Mouse (Mus musculus) neural tube, embryonic 11.5 days (tissue): ENCODE measurements around the gene Chchd5. TPM values are rescaled to one million over a fixed set of nuclear protein-coding genes. Genes with fewer than 3 reads are reported as not detected.

ENCODE experiments used
- ATAC-seq: fragments of 200-750 bp; cut with Nextera tagmentation; 2 replicates; pipeline ENCODE4 v1.8.0; 2017; ENCODE audit warnings: moderate number of reproducible peaks, mild to moderate bottlenecking, moderate TSS enrichment, moderate library complexity; ENCODE audit not compliant: insufficient read depth, low FRiP score, low TSS enrichment
- DNase-seq: peaks from one replicate; pipeline ENCODE4 v3.0.0-alpha.2; 2015; ENCODE audit warnings: low spot score
- H3K27ac ChIP-seq: fragments of 300-500 bp; sonication (generic); 2 replicates; pipeline ENCODE4 v1.5.1; 2014; ENCODE audit warnings: low read depth, mild to moderate bottlenecking, low read length
- H3K27me3 ChIP-seq: fragments of 300-500 bp; sonication (generic); 2 replicates; pipeline ENCODE4 v1.6.1; 2014; ENCODE audit warnings: mild to moderate bottlenecking, low read length, mixed read lengths; ENCODE audit not compliant: control insufficient read depth, insufficient read depth
- H3K36me3 ChIP-seq: fragments of 300-500 bp; sonication (generic); 2 replicates; pipeline ENCODE4 v1.6.1; 2014; ENCODE audit warnings: mild to moderate bottlenecking, low read length, moderate library complexity, mixed read lengths; ENCODE audit not compliant: control insufficient read depth, insufficient read depth
- H3K4me1 ChIP-seq: fragments of 300-500 bp; sonication (generic); 2 replicates; pipeline ENCODE4 v1.6.1; 2014; ENCODE audit warnings: low read length, mixed read lengths; ENCODE audit not compliant: control insufficient read depth, insufficient read depth
- H3K4me2 ChIP-seq: fragments of 300-500 bp; sonication (generic); 2 replicates; pipeline ENCODE4 v1.6.1; 2014; ENCODE audit warnings: low read depth, mild to moderate bottlenecking, moderate library complexity
- H3K4me3 ChIP-seq: fragments of 300-500 bp; sonication (generic); 2 replicates; pipeline ENCODE4 v1.5.1; 2014; ENCODE audit warnings: low read depth, low read length
- H3K9ac ChIP-seq: fragments of 300-500 bp; sonication (generic); 2 replicates; pipeline ENCODE4 v1.6.1; 2014; ENCODE audit warnings: mild to moderate bottlenecking, low read length
- H3K9me3 ChIP-seq: fragments of 300-500 bp; sonication (generic); 2 replicates; pipeline ENCODE4 v1.6.1; 2016; ENCODE audit warnings: low read length; ENCODE audit not compliant: control insufficient read depth
- WGBS: fragments of 180-500 bp; shearing (Covaris S2); extraction: QIAGEN DNeasy Blood & Tissue Kit; methylation state at CpG from one replicate; pipeline ENCODE4 v1.1.7; 2014; 5-methylcytosine and 5-hydroxymethylcytosine counted together
- polyA plus RNA-seq: library from polyadenylated mRNA; unstranded; fragments of >200 nt; fragmentation: Nextera tagmentation; extraction: Ambion mirVana; gene quantifications from 2 replicates; pipeline ENCODE4 v1.2.1, GENCODE M21; 2014

Gene Chchd5
- polyA plus RNA-seq, 1 experiment from 2014 or later, result 26.4 TPM

GRCm38 (mm10) chr2:129100784-129101310 is 28.7 kb upstream of the Chchd5 start, which contains the start of gene Polr1b:
Polr1b (plus strand) TSS chr2:129100995.
- Histone ChIP-seq H3K27me3 (no peaks in the 10 kb centered on the region), H3K36me3 (peaks cover 8% of the 10 kb centered on the region), H3K4me1 (no peaks in the 10 kb centered on the region), H3K9ac (peak within 1 kb of the TSS; percentile 74), H3K4me3 (peak within 1 kb of the TSS; percentile 75), H3K27ac (no peak within 1 kb of the TSS), H3K4me2 (peak within 1 kb of the TSS; percentile 73), H3K9me3 (no peaks in the 10 kb centered on the region)
- 1% methylated on average over 35 of the region's 35 CpGs for WGBS
- DNase-seq, result peak; percentile 92
- peak; percentile 99 for ATAC-seq

- no peak overlapping the region for H3K4me3 ChIP-seq
- ATAC-seq (no peak), DNase-seq (no peak)
- H3K36me3 ChIP-seq, result peaks cover 11% of the 10 kb centered on the region
- no peak overlapping the region for H3K9ac ChIP-seq
- no peaks in the 10 kb centered on the region for H3K27me3 ChIP-seq
- no peak overlapping the region for H3K4me2 ChIP-seq
- H3K4me1 ChIP-seq, result no peaks in the 10 kb centered on the region
- no peaks in the 10 kb centered on the region for H3K9me3 ChIP-seq
- H3K27ac ChIP-seq, result no peak overlapping the region
- 96% methylated on average over 5 of the region's 5 CpGs for WGBS
Observed at GRCm38 (mm10) chr2:129112924-129113323, 16.6 kb upstream of the Chchd5 start.

GRCm38 (mm10) chr2:129115706-129116367 is 13.7 kb upstream of the Chchd5 start:
- ATAC-seq (no peak), DNase-seq (no peak)
- no peaks in the 10 kb centered on the region for H3K27me3 ChIP-seq
- H3K9ac ChIP-seq, result no peak overlapping the region
- H3K9me3 ChIP-seq, result no peaks in the 10 kb centered on the region
- WGBS, result 93% methylated on average over 9 of the region's 9 CpGs
- no peak overlapping the region for H3K4me2 ChIP-seq
- no peak overlapping the region for H3K4me3 ChIP-seq
- H3K36me3 ChIP-seq, result peaks cover 16% of the 10 kb centered on the region
- H3K27ac ChIP-seq, result no peak overlapping the region
- H3K4me1 ChIP-seq, result no peaks in the 10 kb centered on the region

GRCm38 (mm10) chr2:129116368-129116739 is 13.1 kb upstream of the Chchd5 start:
- 100% methylated on average over 1 of the region's 1 CpGs for WGBS
- Histone ChIP-seq H3K4me3 (no peak overlapping the region), H3K4me1 (no peaks in the 10 kb centered on the region), H3K9me3 (no peaks in the 10 kb centered on the region), H3K4me2 (no peak overlapping the region), H3K36me3 (peaks cover 16% of the 10 kb centered on the region), H3K27ac (no peak overlapping the region), H3K27me3 (no peaks in the 10 kb centered on the region), H3K9ac (no peak overlapping the region)
- ATAC-seq, result no peak
- DNase-seq, result no peak

DNA sequence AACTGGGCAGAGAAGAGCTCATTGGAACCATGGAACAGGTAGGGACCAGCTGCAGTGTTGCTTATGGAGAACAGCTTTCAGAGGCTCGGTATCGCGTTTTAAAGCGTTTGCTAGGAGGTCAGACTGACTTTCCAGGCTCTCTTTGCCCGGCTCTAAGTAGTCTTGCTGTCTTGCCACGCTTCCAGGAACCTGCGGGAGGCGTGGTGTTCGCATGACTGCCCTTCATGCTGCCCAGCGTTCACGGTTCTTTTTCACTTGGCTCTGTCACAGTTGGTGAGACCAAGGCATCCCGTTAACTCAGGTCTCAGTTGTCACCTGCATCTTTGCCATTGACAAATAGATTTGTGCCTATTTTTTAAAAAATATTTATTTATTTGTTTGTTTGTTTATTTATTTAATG is 11.4 kb upstream of the Chchd5 start:
- Histone ChIP-seq H3K9ac (no peak overlapping the region), H3K36me3 (peaks cover 18% of the 10 kb centered on the region), H3K27me3 (no peaks in the 10 kb centered on the region), H3K4me2 (no peak overlapping the region), H3K27ac (no peak overlapping the region), H3K4me1 (no peaks in the 10 kb centered on the region), H3K9me3 (no peaks in the 10 kb centered on the region), H3K4me3 (no peak overlapping the region)
- ATAC-seq, result no peak
- 97% methylated on average over 12 of the region's 12 CpGs for WGBS
- no peak for DNase-seq

DNA sequence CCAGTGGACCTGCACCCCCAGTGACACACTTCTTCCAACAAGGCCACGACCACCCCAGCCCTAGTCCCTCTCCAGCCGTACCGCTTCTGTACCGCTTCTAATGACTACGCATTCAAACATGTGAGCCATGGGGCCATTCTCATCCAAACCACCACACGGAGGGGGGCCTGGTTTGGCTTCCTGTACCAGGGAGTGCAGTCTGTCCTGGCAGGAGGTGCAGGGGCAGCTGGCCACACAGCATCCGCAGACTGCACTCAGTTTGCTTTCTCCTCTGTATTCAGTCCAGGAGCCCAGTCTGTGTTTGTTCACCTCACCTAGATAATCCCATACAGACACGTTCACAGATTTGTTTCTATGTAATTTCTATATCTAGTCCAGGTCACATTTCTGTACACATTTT is 7.5 kb upstream of the Chchd5 start:
- H3K4me2 ChIP-seq, result no peak overlapping the region

GRCm38 (mm10) chr2:129129987-129130545 is 566 bp downstream of the Chchd5 start:
- no peaks in the 10 kb centered on the region for H3K27me3 ChIP-seq
- H3K4me3 ChIP-seq, result peak overlapping the region; percentile 59
- WGBS, result 43% methylated on average over 18 of the region's 18 CpGs
- no peaks in the 10 kb centered on the region for H3K9me3 ChIP-seq
- H3K4me2 ChIP-seq, result peak overlapping the region; percentile 62
- peak overlapping the region; percentile 52 for H3K9ac ChIP-seq
- peaks cover 15% of the 10 kb centered on the region for H3K36me3 ChIP-seq
- DNase-seq (peak; percentile 24), ATAC-seq (peak; percentile 63)
- H3K4me1 ChIP-seq, result peaks cover 5% of the 10 kb centered on the region; the same call in 1 of the 2 replicates
- peak overlapping the region; percentile 47 for H3K27ac ChIP-seq

More for the DNA sequence above, 7.5 kb upstream of the Chchd5 start:
- H3K27ac ChIP-seq, result no peak overlapping the region
- no peak overlapping the region for H3K4me3 ChIP-seq
- H3K9me3 ChIP-seq, result no peaks in the 10 kb centered on the region
- WGBS, result 96% methylated on average over 8 of the region's 8 CpGs
- no peaks in the 10 kb centered on the region for H3K4me1 ChIP-seq
- ATAC-seq (no peak), DNase-seq (no peak)
- H3K9ac ChIP-seq, result no peak overlapping the region
- H3K27me3 ChIP-seq, result no peaks in the 10 kb centered on the region
- H3K36me3 ChIP-seq, result peaks cover 21% of the 10 kb centered on the region

DNA sequence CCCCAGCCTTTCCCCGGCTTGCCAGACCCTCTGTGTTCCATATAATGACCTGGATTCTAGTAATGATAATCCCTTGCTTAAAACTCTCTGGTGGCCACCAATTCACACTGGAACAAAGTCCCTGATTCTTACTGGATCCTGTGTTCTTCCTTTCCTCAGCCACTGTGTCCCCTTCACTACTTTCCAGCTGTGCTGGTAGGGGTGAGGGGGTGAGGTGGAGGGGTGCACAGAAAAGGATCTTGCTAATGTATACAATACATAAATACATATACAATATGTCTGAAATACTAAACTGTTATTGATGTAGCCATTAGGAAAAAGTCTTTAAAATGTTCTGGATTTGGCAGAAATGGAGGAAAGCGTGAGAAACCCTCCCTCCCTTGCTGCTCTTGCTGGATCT is 1.3 kb downstream of the Chchd5 start:
- WGBS, result 90% methylated on average over 2 of the region's 2 CpGs
- no peak for ATAC-seq
- Histone ChIP-seq H3K9me3 (no peaks in the 10 kb centered on the region), H3K27ac (no peak overlapping the region), H3K4me1 (peaks cover 5% of the 10 kb centered on the region; the same call in 1 of the 2 replicates), H3K27me3 (no peaks in the 10 kb centered on the region), H3K4me2 (no peak overlapping the region), H3K36me3 (peaks cover 10% of the 10 kb centered on the region), H3K9ac (no peak overlapping the region), H3K4me3 (no peak overlapping the region)
- no peak for DNase-seq

DNA sequence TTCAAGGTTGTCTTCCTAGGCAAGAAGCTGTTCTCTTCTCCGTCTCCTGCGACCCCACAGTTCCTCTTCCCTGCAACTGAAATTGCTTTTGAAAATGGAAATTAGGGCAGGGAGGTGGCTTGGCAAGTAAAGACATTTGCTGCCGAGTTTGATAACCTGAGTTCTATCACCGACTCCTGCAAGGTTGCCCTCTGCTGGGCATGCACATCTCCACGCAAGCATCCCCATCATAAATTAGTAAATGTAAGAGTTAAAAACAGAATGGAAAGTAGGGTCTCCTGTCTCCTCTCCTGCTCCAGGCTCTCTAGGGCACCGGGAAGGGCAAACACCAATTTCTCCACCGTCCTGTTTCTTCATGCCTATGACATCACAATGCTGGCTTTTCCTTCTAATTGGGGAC is 2.7 kb downstream of the Chchd5 start:
- H3K27me3 ChIP-seq, result no peaks in the 10 kb centered on the region
- ATAC-seq, result no peak
- H3K4me3 ChIP-seq, result no peak overlapping the region
- H3K9me3 ChIP-seq, result no peaks in the 10 kb centered on the region
- H3K4me2 ChIP-seq, result no peak overlapping the region
- H3K9ac ChIP-seq, result no peak overlapping the region
- DNase-seq, result no peak
- WGBS, result 97% methylated on average over 7 of the region's 7 CpGs
- H3K36me3 ChIP-seq, result peaks cover 9% of the 10 kb centered on the region
- no peak overlapping the region for H3K27ac ChIP-seq
- peaks cover 5% of the 10 kb centered on the region; the same call in 1 of the 2 replicates for H3K4me1 ChIP-seq
